Mouse (Mus musculus) natural killer cell, adult 2 months (primary cell): ENCODE results near the gene Serpinb3c.
"Not testable (repeated sequence)": the region's sequence is repeated elsewhere in the genome, so short reads cannot be mapped to it uniquely, and the experiment has no call there.

Experiments
- DNase-seq, 2 experiments: peaks; one replicate each; pipeline ENCODE4 v3.0.0; 2022; ENCODE audit warnings: low spot score in 2 of 2

Gene Serpinb3c

DNA sequence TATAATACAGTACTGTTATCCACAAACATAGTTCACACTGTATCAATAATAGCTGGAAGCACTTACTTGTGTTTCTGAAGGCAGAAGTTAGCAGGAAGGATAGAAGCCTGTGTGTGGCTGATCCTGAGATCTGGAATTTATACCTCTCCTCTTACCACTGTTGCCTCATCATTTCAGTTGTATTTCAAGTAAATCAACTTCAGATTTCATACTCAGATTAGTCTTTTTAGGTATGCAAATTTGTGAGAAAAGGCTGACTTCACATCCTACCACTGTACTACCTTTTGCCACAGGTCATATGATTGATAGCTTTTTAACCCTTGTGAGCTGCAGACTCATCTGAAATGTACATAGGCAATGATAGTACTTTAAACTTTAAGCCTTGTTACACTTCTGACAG, at the start of gene Serpinb3c, which contains the start of gene Serpinb3b:
Gene Serpinb3c (minus strand): TSS at position 111 of the 400 bp plus-strand sequence.
Gene Serpinb3b (minus strand): TSS at position 101 of the 400 bp plus-strand sequence.
- DNase-seq = not testable (repeated sequence)

DNA sequence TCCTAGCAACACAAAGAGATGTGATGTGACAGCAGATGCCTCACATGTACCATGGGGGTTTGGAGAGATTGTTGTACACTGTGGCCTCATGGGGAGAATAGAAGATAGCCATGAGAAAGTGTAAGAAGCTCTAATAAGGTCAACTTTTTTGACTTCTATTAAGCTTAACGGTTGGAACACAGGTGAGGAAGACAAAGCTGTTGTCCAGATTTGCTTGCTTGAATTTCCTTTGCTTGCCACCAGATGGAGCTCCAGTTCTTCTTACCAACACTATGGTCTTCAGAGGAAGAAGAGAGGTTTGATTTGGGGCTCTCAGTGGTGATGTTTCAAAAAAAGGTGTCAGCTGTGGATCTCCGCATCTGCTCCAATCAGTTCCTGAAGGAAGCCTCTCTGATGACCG, 35.0 kb downstream of the Serpinb3c start:
- peak in 1 of 2 experiments; percentile 1 for DNase-seq
